ENCODE assay signal across 7 mouse cellular contexts in genomic region chr10:21189275-21189601, GRCm38 (mm10). TPM values are rescaled to one million over a fixed set of nuclear protein-coding genes. Genes with fewer than 3 reads are reported as not detected.
DNase-seq lines count a peak whose midpoint lies in the region; ATAC-seq and TF ChIP-seq lines count a peak whose summit lies in the region.

No protein-coding gene starts in this region.

- no peaks in the 10 kb centered on the region for H3K4me1 ChIP-seq in lung, embryonic 14.5 days (ENCODE audit: insufficient read depth)
- no peaks in the 10 kb centered on the region for H3K4me1 ChIP-seq in limb, embryonic 12.5 days (replicated peaks)
- no peaks in the 10 kb centered on the region for H3K4me1 ChIP-seq in olfactory bulb, adult 2 months (ENCODE audit: control insufficient read depth, insufficient read depth, low read length)

- TF ChIP-seq POLR2A in olfactory bulb, adult 2 months (IDR thresholded peaks at IDR 0.05; ENCODE audit: insufficient read depth, low read depth, low read length): no peak

- no peaks in the 10 kb centered on the region for H3K9me3 ChIP-seq in lung, embryonic 14.5 days (ENCODE audit: low read depth, low read length)
- no peaks in the 10 kb centered on the region for H3K9me3 ChIP-seq in limb, embryonic 12.5 days

- H3K36me3 ChIP-seq in lung, embryonic 14.5 days (ENCODE audit: insufficient read depth): no peaks in the 10 kb centered on the region
- H3K36me3 ChIP-seq in limb, embryonic 12.5 days: no peaks in the 10 kb centered on the region

- peak overlapping the region; percentile 36 for H3K4me3 ChIP-seq in lung, embryonic 14.5 days (ENCODE audit: low read depth, low read length)
- peak overlapping the region; percentile 24 for H3K4me3 ChIP-seq in limb, embryonic 12.5 days (replicated peaks)
- peak overlapping the region; percentile 24 for H3K4me3 ChIP-seq in olfactory bulb, adult 2 months (ENCODE audit: insufficient read depth, low read depth, low read length)

- WGBS in lung, embryonic 14.5 days: 18% methylated on average over 8 of the region's 8 CpGs
- 24% methylated on average over 8 of the region's 8 CpGs for WGBS in limb, embryonic 12.5 days
- 18% methylated on average over 8 of the region's 8 CpGs for WGBS in olfactory bulb, adult 2 months

- DNase-seq in lung, embryonic 14.5 days: no peak
- no peak for DNase-seq in lung, postnatal 10 days
- no peak for DNase-seq in B cell, adult 2 months

- H3K27me3 ChIP-seq in lung, embryonic 14.5 days (ENCODE audit: insufficient read depth, low read length): no peaks in the 10 kb centered on the region
- peaks cover 7% of the 10 kb centered on the region; the same call in 1 of the 2 replicates for H3K27me3 ChIP-seq in limb, embryonic 12.5 days

- no peak overlapping the region; the same call in 1 of the 2 replicates for H3K9ac ChIP-seq in lung, embryonic 14.5 days
- no peak overlapping the region for H3K9ac ChIP-seq in limb, embryonic 12.5 days (replicated peaks)

- no peak overlapping the region for H3K27ac ChIP-seq in lung, embryonic 14.5 days (ENCODE audit: low read depth)
- H3K27ac ChIP-seq in limb, embryonic 12.5 days: no peak overlapping the region
- H3K27ac ChIP-seq in olfactory bulb, adult 2 months (ENCODE audit: insufficient read depth, low read depth, low read length): no peak overlapping the region

- no peak for ATAC-seq in lung, embryonic 14.5 days (ENCODE audit: insufficient read depth)
- ATAC-seq in erythroid progenitor cell, adult 5-6 weeks (replicated peaks; ENCODE audit: low FRiP score, poor library complexity, severe bottlenecking): 0 out of 2 replicates have a peak, but pooled peaks have one; percentile 52
- ATAC-seq in limb, embryonic 12.5 days (ENCODE audit: insufficient number of reproducible peaks, insufficient read depth, low FRiP score, low TSS enrichment, low read depth): no peak
- ATAC-seq in monocyte, adult 5-6 weeks (replicated peaks; ENCODE audit: insufficient number of reproducible peaks, low FRiP score, low TSS enrichment, poor library complexity, severe bottlenecking): no peak

- no peak for TF ChIP-seq CTCF in lung, embryonic 14.5 days (IDR thresholded peaks at IDR 0.05; ENCODE audit: low read depth)
- no peak for TF ChIP-seq CTCF in olfactory bulb, adult 2 months (IDR thresholded peaks at IDR 0.05; ENCODE audit: insufficient read depth, low read depth, low read length)

- H3K4me2 ChIP-seq in lung, embryonic 14.5 days: peak overlapping the region; percentile 62
- H3K4me2 ChIP-seq in limb, embryonic 12.5 days: peak overlapping the region; percentile 54

RNA-seq across cellular contexts. Expression of gene Myb, which starts 28.5 kb away (rescaled TPM):
- 4.0 and 4.1 TPM in 2 replicates for polyA plus RNA-seq in lung, embryonic 14.5 days (2014; fragmentation: Nextera tagmentation; extraction: Ambion mirVana)
- total RNA-seq in erythroid progenitor cell, adult 5-6 weeks (2015; ENCODE audit: low replicate concordance): 93.7 and 126 TPM in 2 replicates
- total RNA-seq in erythroid progenitor cell, adult 5-6 weeks (2017; ENCODE audit: low replicate concordance): 43.9 and 54.2 TPM in 2 replicates
- polyA plus RNA-seq in limb, embryonic 12.5 days (2016; fragmentation: Nextera tagmentation; extraction: Ambion mirVana): 7.5 and 8.8 TPM in 2 replicates
- polyA plus RNA-seq in olfactory bulb, adult 2 months (2012; ENCODE audit: insufficient read depth, insufficient read length, low replicate concordance, missing spikeins): 82.4 and 178 TPM in 2 replicates
- total RNA-seq in monocyte, adult 5-6 weeks (2017): 9.9 to 15.6 TPM (median 14.3 TPM) in 3 replicates
